Mouse (Mus musculus) intestine, embryonic 14.5 days (tissue): ENCODE data around the gene Cep63. TPM values are rescaled to one million over a fixed set of nuclear protein-coding genes. Genes with fewer than 3 reads are reported as not detected.

Source experiments
- ATAC-seq: fragments of 200-750 bp; cut with Nextera tagmentation; replicated peaks from 2 replicates; pipeline ENCODE4 v1.8.0; 2017; ENCODE audit warnings: low read depth, moderate number of reproducible peaks, moderate TSS enrichment, moderate library complexity; ENCODE audit not compliant: low FRiP score, low TSS enrichment
- DNase-seq: peaks from one replicate; pipeline ENCODE4 v3.0.0-alpha.2; 2018; ENCODE audit warnings: low spot score
- H3K27ac ChIP-seq: fragments of 300-500 bp; sonication (generic); 2 replicates; pipeline ENCODE4 v1.5.1; 2014; ENCODE audit warnings: low read depth, mild to moderate bottlenecking, control low read depth
- H3K27me3 ChIP-seq: fragments of 300-500 bp; sonication (generic); replicated peaks from 2 replicates; pipeline ENCODE4 v1.6.1; 2014; ENCODE audit warnings: low read length, control low read depth; ENCODE audit not compliant: control insufficient read depth, insufficient read depth
- H3K36me3 ChIP-seq: fragments of 300-500 bp; sonication (generic); 2 replicates; pipeline ENCODE4 v1.6.1; 2014; ENCODE audit warnings: low read length, control low read depth; ENCODE audit not compliant: control insufficient read depth, insufficient read depth
- H3K4me1 ChIP-seq: fragments of 300-500 bp; sonication (generic); replicated peaks from 2 replicates; pipeline ENCODE4 v1.6.1; 2014; ENCODE audit warnings: low read length, control low read depth, mixed read lengths; ENCODE audit not compliant: control insufficient read depth, insufficient read depth
- H3K4me2 ChIP-seq: fragments of 300-500 bp; sonication (generic); 2 replicates; pipeline ENCODE4 v1.6.1; 2014; ENCODE audit warnings: low read length
- H3K4me3 ChIP-seq: fragments of 300-500 bp; sonication (generic); 2 replicates; pipeline ENCODE4 v1.5.1; 2014; ENCODE audit warnings: low read depth, low read length, control low read depth, mixed read lengths
- H3K9ac ChIP-seq: fragments of 300-500 bp; sonication (generic); 2 replicates; pipeline ENCODE4 v1.6.1; 2014; ENCODE audit warnings: mild to moderate bottlenecking, low read length
- H3K9me3 ChIP-seq: fragments of 300-500 bp; sonication (generic); 2 replicates; pipeline ENCODE4 v1.6.1; 2016; ENCODE audit warnings: low read length, control low read depth; ENCODE audit not compliant: control insufficient read depth
- WGBS: fragments of 180-500 bp; shearing (Covaris S2); extraction: QIAGEN DNeasy Blood & Tissue Kit; methylation state at CpG from one replicate; pipeline ENCODE4 v1.1.7; 2014; 5-methylcytosine and 5-hydroxymethylcytosine counted together
- polyA plus RNA-seq: library from polyadenylated mRNA; unstranded; fragments of >200 nt; fragmentation: Nextera tagmentation; extraction: Ambion mirVana; gene quantifications from 2 replicates; pipeline ENCODE4 v1.2.1, GENCODE M21; 2014

The Cep63 gene
- polyA plus RNA-seq, 1 experiment from 2014 or later: 46.2 TPM

GRCm38 (mm10) chr9:102637115-102637514 is 10.8 kb upstream of the Cep63 start:
- Histone ChIP-seq H3K9ac (no peak overlapping the region), H3K36me3 (peaks cover 10% of the 10 kb centered on the region; the same call in 1 of the 2 replicates), H3K27ac (no peak overlapping the region), H3K9me3 (no peaks in the 10 kb centered on the region), H3K4me2 (no peak overlapping the region), H3K4me3 (no peak overlapping the region), H3K4me1 (peaks cover 18% of the 10 kb centered on the region), H3K27me3 (no peaks in the 10 kb centered on the region)
- no peak; the same call in 1 of the 2 replicates for ATAC-seq
- no peak for DNase-seq
- WGBS: 39% methylated on average over 4 of the region's 4 CpGs

GRCm38 (mm10) chr9:102636553-102636952 is 10.2 kb upstream of the Cep63 start:
- H3K27ac ChIP-seq: no peak overlapping the region
- no peak overlapping the region for H3K9ac ChIP-seq
- peaks cover 19% of the 10 kb centered on the region for H3K4me1 ChIP-seq
- no peak overlapping the region for H3K4me2 ChIP-seq
- H3K36me3 ChIP-seq: peaks cover 10% of the 10 kb centered on the region; the same call in 1 of the 2 replicates
- ATAC-seq (no peak), DNase-seq (peak; percentile 83)
- no peak overlapping the region for H3K4me3 ChIP-seq
- H3K9me3 ChIP-seq: no peaks in the 10 kb centered on the region
- no peaks in the 10 kb centered on the region for H3K27me3 ChIP-seq
- WGBS: 5% methylated on average over 4 of the region's 4 CpGs

- no peak overlapping the region for H3K9ac ChIP-seq
- H3K27ac ChIP-seq: no peak overlapping the region
- no peak overlapping the region for H3K4me3 ChIP-seq
- DNase-seq (no peak), ATAC-seq (no peak)
- no peaks in the 10 kb centered on the region for H3K27me3 ChIP-seq
- peaks cover 14% of the 10 kb centered on the region for H3K4me1 ChIP-seq
- peaks cover 17% of the 10 kb centered on the region; the same call in 1 of the 2 replicates for H3K36me3 ChIP-seq
- 62% methylated on average over 8 of the region's 8 CpGs for WGBS
- no peak overlapping the region for H3K4me2 ChIP-seq
- no peaks in the 10 kb centered on the region for H3K9me3 ChIP-seq
These were observed 8.1 kb upstream of the Cep63 start for GRCm38 (mm10) chr9:102634453-102634852.

GRCm38 (mm10) chr9:102632923-102633537 is 6.7 kb upstream of the Cep63 start:
- no peak overlapping the region for H3K4me2 ChIP-seq
- peaks cover 17% of the 10 kb centered on the region; the same call in 1 of the 2 replicates for H3K36me3 ChIP-seq
- WGBS: 75% methylated on average over 1 of the region's 1 CpGs
- no peak overlapping the region for H3K4me3 ChIP-seq
- ATAC-seq (no peak), DNase-seq (no peak)
- H3K9ac ChIP-seq: no peak overlapping the region
- H3K27me3 ChIP-seq: no peaks in the 10 kb centered on the region
- no peaks in the 10 kb centered on the region for H3K9me3 ChIP-seq
- H3K4me1 ChIP-seq: 0 out of 2 replicates have a peak, but pooled peaks cover 7% of the 10 kb centered on the region
- H3K27ac ChIP-seq: no peak overlapping the region

- H3K4me3 ChIP-seq: no peak overlapping the region
- no peak overlapping the region for H3K27ac ChIP-seq
- 72% methylated on average over 4 of the region's 4 CpGs for WGBS
- DNase-seq (no peak), ATAC-seq (no peak)
- H3K9me3 ChIP-seq: no peaks in the 10 kb centered on the region
- H3K36me3 ChIP-seq: peaks cover 17% of the 10 kb centered on the region; the same call in 1 of the 2 replicates
- peaks cover 12% of the 10 kb centered on the region; the same call in 1 of the 2 replicates for H3K4me1 ChIP-seq
- H3K27me3 ChIP-seq: no peaks in the 10 kb centered on the region
- H3K4me2 ChIP-seq: no peak overlapping the region
- no peak overlapping the region for H3K9ac ChIP-seq
These were observed 5.8 kb upstream of the Cep63 start for GRCm38 (mm10) chr9:102632173-102632572.

GRCm38 (mm10) chr9:102631589-102632147 is 5.3 kb upstream of the Cep63 start:
- no peak overlapping the region for H3K4me3 ChIP-seq
- 60% methylated on average over 2 of the region's 2 CpGs for WGBS
- H3K27me3 ChIP-seq: no peaks in the 10 kb centered on the region
- DNase-seq (no peak), ATAC-seq (no peak)
- H3K9me3 ChIP-seq: no peaks in the 10 kb centered on the region
- H3K9ac ChIP-seq: no peak overlapping the region
- H3K4me1 ChIP-seq: peaks cover 14% of the 10 kb centered on the region; the same call in 1 of the 2 replicates
- peaks cover 17% of the 10 kb centered on the region; the same call in 1 of the 2 replicates for H3K36me3 ChIP-seq
- no peak overlapping the region for H3K4me2 ChIP-seq
- no peak overlapping the region for H3K27ac ChIP-seq

GRCm38 (mm10) chr9:102629052-102629451 is 2.7 kb upstream of the Cep63 start:
- Histone ChIP-seq H3K4me1 (peaks cover 17% of the 10 kb centered on the region; the same call in 1 of the 2 replicates), H3K9ac (no peak overlapping the region), H3K4me2 (no peak overlapping the region), H3K4me3 (no peak overlapping the region), H3K27ac (no peak overlapping the region), H3K36me3 (peaks cover 11% of the 10 kb centered on the region; the same call in 1 of the 2 replicates), H3K27me3 (no peaks in the 10 kb centered on the region), H3K9me3 (no peaks in the 10 kb centered on the region)
- DNase-seq (no peak), ATAC-seq (no peak)
- 59% methylated on average over 7 of the region's 7 CpGs for WGBS

GRCm38 (mm10) chr9:102627442-102627841 is 1.1 kb upstream of the Cep63 start:
- DNase-seq (no peak), ATAC-seq (no peak)
- H3K9ac ChIP-seq: peak overlapping the region; percentile 95
- H3K9me3 ChIP-seq: no peaks in the 10 kb centered on the region
- peaks cover 17% of the 10 kb centered on the region; the same call in 1 of the 2 replicates for H3K4me1 ChIP-seq
- no peaks in the 10 kb centered on the region for H3K27me3 ChIP-seq
- 0 out of 2 replicates have a peak, but pooled peaks cover 7% of the 10 kb centered on the region for H3K36me3 ChIP-seq
- peak overlapping the region; percentile 81 for H3K4me2 ChIP-seq
- WGBS: 73% methylated on average over 7 of the region's 7 CpGs
- H3K27ac ChIP-seq: peak overlapping the region; percentile 94
- peak overlapping the region; percentile 71 for H3K4me3 ChIP-seq
